Mouse (Mus musculus): ENCODE results near the gene Notch3.

DNA sequence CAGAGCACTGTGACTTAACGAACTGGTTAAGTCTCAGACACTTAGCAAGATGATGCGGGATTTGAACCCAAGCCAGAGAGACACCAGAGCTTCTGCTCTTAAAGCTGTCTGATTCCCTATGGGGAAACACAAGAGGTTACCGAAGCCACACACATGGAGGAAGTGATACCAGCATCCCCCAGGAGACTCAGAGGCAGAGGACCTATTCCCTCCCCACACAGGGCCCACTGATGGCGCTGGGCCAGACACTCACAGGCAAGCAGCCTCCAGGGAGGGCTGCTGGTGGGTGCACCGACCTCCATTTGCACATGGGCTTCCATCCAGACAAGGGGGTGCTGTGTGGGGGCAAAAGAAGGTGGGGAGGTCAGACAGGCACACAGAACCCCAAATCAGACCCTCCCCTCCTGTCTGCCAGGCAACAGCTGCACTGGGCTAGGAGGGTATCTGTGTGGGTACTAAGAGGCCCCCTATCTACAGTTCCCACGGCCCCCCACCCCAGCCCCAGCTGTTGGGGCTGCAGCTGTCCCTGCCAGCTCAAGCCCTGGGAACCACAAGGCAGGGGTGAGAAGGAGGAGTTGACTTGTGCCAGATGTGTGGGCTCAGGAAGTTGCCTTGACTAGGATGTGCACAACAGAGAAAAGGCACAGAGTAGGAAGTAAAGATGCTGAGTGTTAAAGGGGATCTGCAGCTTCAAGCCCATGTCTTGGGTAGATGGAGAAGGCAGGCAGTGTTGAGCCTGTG, 2.6 kb downstream of the Notch3 start:
- TF ChIP-seq CTCF (IDR thresholded peaks at IDR 0.05; ENCODE audit: low read depth), result no peak
- TF ChIP-seq EP300 (optimal IDR thresholded peaks at IDR 0.05), result no peak
